Mouse (Mus musculus): ENCODE measurements around the gene Myo1f.

GRCm38 (mm10) chr17:33539106-33539675, 16.3 kb upstream of the Myo1f start:
- TF ChIP-seq GATA1 (IDR thresholded peaks at IDR 0.05; ENCODE audit: low read length): no peak
- TF ChIP-seq TAL1 (IDR thresholded peaks at IDR 0.05; ENCODE audit: low read length): no peak

Data from erythroblast, embryonic 14.5 days (primary cell).